Mouse (Mus musculus) embryonic fibroblast, embryonic 13.5 days (primary cell): ENCODE data around the gene Stx6. TPM values are rescaled to one million over a fixed set of nuclear protein-coding genes. Genes with fewer than 3 reads are reported as not detected.

Experiments used
- H3K27ac ChIP-seq: 2 replicates; pipeline ENCODE4 v1.5.1; 2012; ENCODE audit warnings: low read length, control low read depth, inconsistent platforms; ENCODE audit not compliant: insufficient read depth
- H3K4me1 ChIP-seq: 2 replicates; pipeline ENCODE4 v1.6.1; 2011; ENCODE audit warnings: low read length; ENCODE audit not compliant: control insufficient read depth, insufficient read depth
- H3K4me3 ChIP-seq: 2 replicates; pipeline ENCODE4 v1.5.1; 2011; ENCODE audit warnings: mild to moderate bottlenecking, control low read depth, low read length; ENCODE audit not compliant: insufficient read depth
- CTCF ChIP-seq: IDR thresholded peaks from 2 replicates; pipeline ENCODE4 v1.5.1; 2011; ENCODE audit warnings: mild to moderate bottlenecking, control low read depth, low read length, moderate library complexity, borderline replicate concordance; ENCODE audit not compliant: insufficient read depth
- POLR2A ChIP-seq: IDR thresholded peaks from 2 replicates; pipeline ENCODE4 v1.6.1; 2011; ENCODE audit warnings: low read depth, mild to moderate bottlenecking, control low read depth, low read length, moderate library complexity
- polyA plus RNA-seq: library from polyadenylated mRNA; stranded (reverse); fragments of >200 nt; gene quantifications from 2 replicates; pipeline ENCODE4 v1.2.4, GENCODE M21; 2011; ENCODE audit warnings: low read depth; ENCODE audit not compliant: missing spikeins, insufficient read length

Stx6 gene
- polyA plus RNA-seq, 1 experiment: 54.3 TPM

- Histone ChIP-seq H3K4me3 (no peak overlapping the region), H3K27ac (no peak overlapping the region), H3K4me1 (no peaks in the 10 kb centered on the region)
- no peak for TF ChIP-seq CTCF
- TF ChIP-seq POLR2A: no peak
These were observed 32.7 kb downstream of the Stx6 start for GRCm38 (mm10) chr1:155191219-155191618.

DNA sequence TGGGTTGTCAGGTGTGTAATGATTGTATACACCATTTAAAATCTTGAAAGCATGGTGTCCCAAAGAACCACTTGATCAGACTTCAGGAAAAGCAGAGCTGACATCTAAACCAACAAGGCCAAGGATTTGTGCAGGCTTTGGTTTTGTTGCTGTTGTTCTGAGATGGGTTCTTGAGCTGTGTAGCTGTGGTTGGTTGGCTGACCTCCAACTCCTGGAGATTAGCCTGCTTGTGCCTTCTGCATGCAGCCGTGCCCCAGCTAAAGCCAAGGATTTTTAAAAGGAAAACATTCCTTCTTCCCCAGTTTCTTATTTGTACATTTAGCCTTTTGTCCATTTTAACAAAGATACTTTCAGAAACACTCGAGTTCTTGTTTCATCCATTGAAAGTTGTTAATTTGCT lies 33.2 kb downstream of the Stx6 start:
- H3K4me3 ChIP-seq: no peak overlapping the region
- TF ChIP-seq CTCF (no peak), POLR2A (no peak)
- H3K4me1 ChIP-seq: no peaks in the 10 kb centered on the region
- no peak overlapping the region for H3K27ac ChIP-seq

DNA sequence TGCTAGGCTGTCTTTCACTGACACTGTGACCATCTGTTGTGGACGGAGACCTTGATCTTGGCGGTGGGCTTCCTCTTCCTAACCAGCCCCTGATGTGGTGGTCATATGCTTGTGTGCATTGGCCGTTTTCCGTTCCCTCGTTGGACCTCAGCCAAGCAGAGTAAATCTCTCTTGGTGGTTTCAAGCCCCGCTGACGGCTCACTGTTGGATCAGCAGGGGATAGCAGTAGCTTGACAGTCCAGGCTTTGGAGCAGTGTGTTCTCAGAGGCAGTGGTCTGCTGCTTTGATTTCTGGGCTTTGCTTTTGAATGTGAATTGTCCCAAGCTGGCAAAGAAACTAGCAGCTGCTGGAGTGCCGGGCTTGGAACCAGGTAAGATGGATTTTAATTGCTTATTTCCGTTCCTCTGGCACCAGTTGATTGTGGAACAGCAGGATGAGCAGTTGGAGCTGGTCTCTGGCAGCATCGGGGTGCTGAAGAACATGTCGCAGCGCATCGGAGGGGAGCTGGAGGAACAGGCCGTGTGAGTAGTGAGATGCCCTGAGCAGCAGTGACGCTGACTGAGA lies 34.4 kb downstream of the Stx6 start:
- TF ChIP-seq CTCF (no peak), POLR2A (no peak)
- H3K4me3 ChIP-seq: no peak overlapping the region
- H3K27ac ChIP-seq: no peak overlapping the region
- no peaks in the 10 kb centered on the region for H3K4me1 ChIP-seq

GRCm38 (mm10) chr1:155196691-155197090 lies 38.2 kb downstream of the Stx6 start:
- TF ChIP-seq POLR2A: no peak
- TF ChIP-seq CTCF: no peak
- Histone ChIP-seq H3K27ac (no peak overlapping the region), H3K4me3 (no peak overlapping the region), H3K4me1 (no peaks in the 10 kb centered on the region)

GRCm38 (mm10) chr1:155199522-155199921 lies 41.0 kb downstream of the Stx6 start:
- no peaks in the 10 kb centered on the region for H3K4me1 ChIP-seq
- no peak overlapping the region for H3K4me3 ChIP-seq
- H3K27ac ChIP-seq: no peak overlapping the region
- no peak for TF ChIP-seq CTCF
- no peak for TF ChIP-seq POLR2A

DNA sequence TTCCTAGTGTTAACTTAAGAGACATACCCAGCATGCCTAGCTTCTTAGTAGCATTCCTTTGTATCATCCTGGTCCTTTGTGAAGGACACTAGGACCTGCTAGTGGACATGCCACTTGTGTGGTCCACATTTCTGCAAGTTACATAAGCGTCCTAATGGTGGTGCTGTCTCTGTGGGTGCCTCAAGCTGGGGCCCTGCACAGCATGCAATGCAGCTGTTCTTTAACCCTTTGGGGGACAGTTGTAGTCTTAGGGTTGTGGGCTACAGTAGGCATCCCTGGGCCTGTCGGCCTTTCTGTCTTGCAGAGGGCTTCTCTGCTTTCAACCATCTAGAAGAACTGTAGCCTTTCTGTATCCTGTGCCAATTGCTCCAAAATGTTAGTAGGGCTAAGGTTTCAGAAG lies 42.5 kb downstream of the Stx6 start:
- Histone ChIP-seq H3K4me1 (no peaks in the 10 kb centered on the region), H3K4me3 (no peak overlapping the region), H3K27ac (no peak overlapping the region)
- no peak for TF ChIP-seq POLR2A
- no peak for TF ChIP-seq CTCF

- no peak overlapping the region for H3K27ac ChIP-seq
- no peaks in the 10 kb centered on the region for H3K4me1 ChIP-seq
- no peak overlapping the region for H3K4me3 ChIP-seq
- TF ChIP-seq POLR2A: no peak
- no peak for TF ChIP-seq CTCF
These were observed 42.9 kb downstream of the Stx6 start for GRCm38 (mm10) chr1:155201373-155201879.

DNA sequence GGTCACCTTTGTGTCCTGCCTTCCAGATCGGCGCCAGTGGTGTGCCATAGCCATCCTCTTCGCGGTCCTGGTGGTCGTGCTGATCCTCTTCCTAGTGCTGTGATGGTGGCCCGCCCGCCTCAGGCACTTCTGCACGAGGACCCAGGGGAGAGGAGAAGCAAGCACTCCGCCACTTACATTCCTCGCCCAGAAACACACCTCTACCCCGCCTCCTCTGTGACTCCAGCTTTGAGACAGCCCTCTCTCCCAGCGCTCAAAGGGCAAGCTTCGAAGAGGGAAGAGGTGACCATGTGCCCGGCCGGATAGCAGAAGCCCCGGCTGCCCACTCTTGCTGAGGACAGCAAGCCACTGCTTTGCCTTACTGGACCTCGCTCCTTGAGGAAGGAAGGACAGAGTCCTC lies 43.4 kb downstream of the Stx6 start:
- Histone ChIP-seq H3K4me1 (no peaks in the 10 kb centered on the region), H3K4me3 (no peak overlapping the region), H3K27ac (no peak overlapping the region)
- TF ChIP-seq POLR2A (no peak), CTCF (no peak)

DNA sequence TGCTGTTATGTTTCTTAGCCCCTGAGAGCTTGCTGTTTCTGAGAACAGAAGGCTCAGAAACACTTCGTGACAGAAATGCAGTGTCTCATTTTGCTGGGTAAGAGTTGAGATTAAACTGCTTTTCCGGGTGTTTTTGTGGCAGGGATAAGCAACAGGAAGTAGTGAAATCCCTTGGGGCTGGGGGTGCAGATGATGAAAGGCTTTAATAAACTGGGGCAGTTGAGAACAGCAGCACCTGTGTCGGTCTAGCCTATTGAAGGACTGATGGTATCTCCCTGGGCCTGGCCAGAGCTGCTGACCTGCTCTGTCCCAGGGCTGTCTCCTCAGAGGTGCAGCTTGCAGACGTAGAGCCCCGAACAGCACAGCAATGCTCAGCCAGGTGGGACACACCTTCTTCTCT lies 44.0 kb downstream of the Stx6 start:
- TF ChIP-seq CTCF (no peak), POLR2A (no peak)
- Histone ChIP-seq H3K4me1 (no peaks in the 10 kb centered on the region), H3K4me3 (no peak overlapping the region), H3K27ac (no peak overlapping the region)

DNA sequence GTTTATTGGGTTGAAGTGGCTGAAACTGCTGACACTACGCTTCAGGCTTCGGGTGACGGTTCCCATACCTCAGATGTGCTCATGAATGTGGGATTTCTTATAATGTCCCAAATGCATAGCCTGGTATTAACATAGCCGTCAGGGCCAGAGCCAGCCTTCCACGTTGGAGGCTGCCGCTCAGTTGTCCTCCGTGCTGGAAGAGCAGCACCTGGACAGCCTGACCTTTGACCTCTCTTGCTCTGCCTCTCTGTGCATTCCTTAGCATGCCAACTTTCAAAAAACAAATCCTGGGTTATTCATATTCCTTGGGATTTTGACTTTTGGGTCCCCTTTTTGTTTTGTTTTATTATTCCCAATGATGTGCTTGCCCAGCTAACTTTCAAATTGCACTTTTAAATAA lies 44.6 kb downstream of the Stx6 start:
- Histone ChIP-seq H3K4me1 (no peaks in the 10 kb centered on the region), H3K27ac (no peak overlapping the region), H3K4me3 (no peak overlapping the region)
- TF ChIP-seq CTCF (no peak), POLR2A (no peak)

DNA sequence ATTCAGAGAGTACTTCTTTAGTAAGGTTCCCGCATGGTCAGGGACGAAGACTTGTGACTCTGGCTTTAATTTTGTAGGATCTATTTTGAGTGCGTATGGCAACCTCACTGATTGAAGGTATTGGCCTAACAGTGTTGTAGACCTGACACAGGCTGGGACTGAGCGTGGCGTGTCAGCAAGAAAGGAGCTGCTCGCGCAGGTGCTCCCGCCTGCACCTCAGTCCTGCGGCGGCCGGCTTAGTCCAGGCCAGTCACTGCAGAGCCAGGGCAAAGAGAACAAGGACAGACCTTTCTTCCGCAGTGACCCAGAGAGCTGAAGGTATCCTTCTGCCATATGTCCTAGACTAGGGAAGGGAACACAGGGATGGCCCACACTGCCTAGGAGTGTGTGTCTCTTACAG lies 45.4 kb downstream of the Stx6 start:
- Histone ChIP-seq H3K27ac (no peak overlapping the region), H3K4me1 (no peaks in the 10 kb centered on the region), H3K4me3 (no peak overlapping the region)
- TF ChIP-seq CTCF (no peak), POLR2A (no peak)
